In the genomic region with DNA sequence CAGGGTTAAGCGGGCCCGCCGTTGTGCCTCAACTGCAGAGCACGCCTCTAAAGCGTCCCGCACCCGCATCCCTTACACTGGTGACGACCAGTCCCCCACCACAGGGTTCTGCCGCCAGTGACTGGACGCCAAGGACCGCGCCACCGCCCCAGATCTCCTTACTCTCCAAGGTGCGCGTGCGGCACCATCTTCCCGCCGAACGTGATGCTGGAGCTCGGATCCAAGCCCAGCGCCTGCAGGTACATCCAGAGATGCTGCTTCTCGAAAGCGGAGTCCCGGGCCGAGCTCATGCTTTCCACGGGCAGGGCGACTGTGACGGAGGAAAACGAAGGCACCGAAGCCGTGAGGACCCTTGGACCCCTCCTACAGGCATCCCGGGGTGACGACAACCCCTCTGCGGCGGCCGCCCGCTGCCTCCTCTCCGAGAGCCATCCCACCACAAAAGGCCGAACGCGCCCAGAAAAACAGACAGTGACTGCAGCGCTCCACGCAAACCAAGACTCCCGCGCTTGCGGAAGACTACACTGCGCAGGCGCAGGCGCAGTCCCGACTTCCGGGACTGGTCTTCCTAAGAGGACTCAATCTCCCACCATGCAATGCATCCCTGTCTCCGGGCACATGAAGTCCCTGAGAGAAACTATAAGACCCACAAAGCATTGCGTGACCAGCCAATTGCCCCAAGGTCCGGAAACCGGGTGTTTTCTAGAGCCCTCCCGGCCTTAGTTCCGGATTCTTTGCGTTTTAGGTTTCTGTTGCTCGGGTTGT, we compare ENCODE assay signal across 8 mouse cellular contexts. TPM values are rescaled to one million over a fixed set of nuclear protein-coding genes. Genes with fewer than 3 reads are reported as not detected.
DNase-seq lines count a peak whose midpoint lies in the region; ATAC-seq lines count a peak whose summit lies in the region.

A gene (minus strand): TSS at position 532 of the 765 bp plus-strand sequence.

- peak within 1 kb of the TSS; percentile 80 for H3K4me2 ChIP-seq in lung, embryonic 16.5 days (ENCODE audit: low read depth, low read length)

- peak within 1 kb of the TSS; percentile 65 for H3K27ac ChIP-seq in lung, embryonic 16.5 days (ENCODE audit: low read length)

- peaks cover 6% of the 10 kb centered on the region; the same call in 1 of the 2 replicates for H3K4me1 ChIP-seq in lung, embryonic 16.5 days (replicated peaks; ENCODE audit: control insufficient read depth, insufficient read depth, low read length)

- peak; percentile 100 for ATAC-seq in hematopoietic stem cell, adult 5-6 weeks (replicated peaks in 1 of 2; ENCODE audit: insufficient read depth in 1 of 2, low FRiP score in 2 of 2, low TSS enrichment in 1 of 2, low read depth in 1 of 2, poor library complexity in 2 of 2, severe bottlenecking in 2 of 2)
- peak; percentile 100 for ATAC-seq in lung, embryonic 16.5 days (ENCODE audit: low read depth)

- no peaks in the 10 kb centered on the region for H3K27me3 ChIP-seq in lung, embryonic 16.5 days (ENCODE audit: control insufficient read depth, insufficient read depth, low read depth, low read length)

- WGBS in lung, embryonic 16.5 days = under 1% methylated on average over 59 of the region's 59 CpGs

- H3K4me3 ChIP-seq in lung, embryonic 16.5 days (ENCODE audit: low read length) = peak within 1 kb of the TSS; percentile 95

- H3K9me3 ChIP-seq in lung, embryonic 16.5 days (ENCODE audit: control insufficient read depth, low read length) = no peaks in the 10 kb centered on the region

- H3K36me3 ChIP-seq in lung, embryonic 16.5 days (ENCODE audit: control insufficient read depth, insufficient read depth, low read length) = no peaks in the 10 kb centered on the region

- peak; percentile 99 for DNase-seq in MEL-GATA-1-ER (ENCODE audit: extremely low read depth, low read depth)
- peak; percentile 86 for DNase-seq in cerebellum, adult 8-10 months
- peak; percentile 98 for DNase-seq in forelimb bud, embryonic 11.5 days (ENCODE audit: low read depth, low spot score)
- peak; percentile 88 for DNase-seq in layer of hippocampus, adult 9-10 months (ENCODE audit: low spot score)
- DNase-seq in ovary, postnatal 10 days (ENCODE audit: low spot score) = peak; percentile 65
- peak; percentile 89 to 90 for DNase-seq in thymus, postnatal 10 days (ENCODE audit: low spot score in 2 of 2)

- H3K9ac ChIP-seq in lung, embryonic 16.5 days (ENCODE audit: low read length) = peak within 1 kb of the TSS; percentile 92

RNA-seq across cellular contexts. Expression of the gene that starts here (rescaled TPM):
- 27.5 and 42.0 TPM in 2 replicates for total RNA-seq in hematopoietic stem cell, adult 5-6 weeks (2017)
- 18.1 and 21.2 TPM in 2 replicates for polyA plus RNA-seq in lung, embryonic 16.5 days (2015; fragmentation: Nextera tagmentation; extraction: Ambion mirVana)

Comparison
In these comparisons a context has a peak if more than half of its experiments do, and no peak if none do; other contexts are left out.
1. Peak in every context shown above with its lines: DNase-seq, ATAC-seq, H3K4me3 ChIP-seq and H3K27ac ChIP-seq.